Mouse (Mus musculus): Measurements from ENCODE around the gene Wnt4. TPM values are rescaled to one million over a fixed set of nuclear protein-coding genes. Genes with fewer than 3 reads are reported as not detected.

Wnt4 gene
- total and polyA plus RNA-seq, 3 experiments: 0.23 to 0.47 (median 0.25) TPM

DNA sequence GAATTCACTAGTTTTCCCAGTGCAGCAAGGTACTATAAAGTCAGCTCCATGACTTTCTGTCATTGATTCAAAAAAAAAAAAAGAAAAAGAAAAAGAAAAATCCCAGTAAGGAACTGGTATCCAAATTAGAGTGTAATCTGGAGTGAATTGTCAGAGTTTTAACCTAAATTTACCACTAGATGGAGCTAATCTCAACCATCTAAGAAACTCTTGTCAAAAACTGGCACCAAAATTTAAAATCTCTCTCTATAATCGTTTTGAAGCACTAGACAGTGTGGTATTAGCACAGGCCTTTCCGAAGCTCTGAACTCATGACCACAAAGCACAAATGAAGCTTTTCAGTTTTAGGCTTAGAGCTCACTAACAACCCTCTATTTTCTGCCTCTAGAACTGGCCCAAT, 36.2 kb downstream of the Wnt4 start:
- peaks cover 10% of the 10 kb centered on the region for H3K36me3 ChIP-seq (ENCODE audit: control insufficient read depth, insufficient read depth, low read length)
- no peak overlapping the region for H3K9ac ChIP-seq (ENCODE audit: low read depth, low read length)
- peaks cover 1% of the 10 kb centered on the region for H3K4me1 ChIP-seq (ENCODE audit: control insufficient read depth, insufficient read depth, low read length)
- DNase-seq: no peak
- H3K79me2 ChIP-seq (replicated peaks; ENCODE audit: control insufficient read depth, insufficient read depth, low read length): peaks cover 2% of the 10 kb centered on the region; the same call in 1 of the 2 replicates
- TF ChIP-seq CTCF (IDR thresholded peaks at IDR 0.05) (peak; percentile 81), POLR2A (IDR thresholded peaks at IDR 0.05; ENCODE audit: insufficient read depth, low read depth, low read length) (no peak)
- 30% methylated on average over 2 of the region's 2 CpGs for WGBS
- intact Hi-C loops (cut with DNase I): loop anchor here (5.0 kb wide), 2 partner anchors 79 to 129 kb away; no protein-coding TSS in a partner anchor
- H3K27me3 ChIP-seq (ENCODE audit: control insufficient read depth, insufficient read depth, low read length): no peaks in the 10 kb centered on the region
- no peak overlapping the region for H3K4me3 ChIP-seq
- H3K27ac ChIP-seq: no peak overlapping the region

DNA sequence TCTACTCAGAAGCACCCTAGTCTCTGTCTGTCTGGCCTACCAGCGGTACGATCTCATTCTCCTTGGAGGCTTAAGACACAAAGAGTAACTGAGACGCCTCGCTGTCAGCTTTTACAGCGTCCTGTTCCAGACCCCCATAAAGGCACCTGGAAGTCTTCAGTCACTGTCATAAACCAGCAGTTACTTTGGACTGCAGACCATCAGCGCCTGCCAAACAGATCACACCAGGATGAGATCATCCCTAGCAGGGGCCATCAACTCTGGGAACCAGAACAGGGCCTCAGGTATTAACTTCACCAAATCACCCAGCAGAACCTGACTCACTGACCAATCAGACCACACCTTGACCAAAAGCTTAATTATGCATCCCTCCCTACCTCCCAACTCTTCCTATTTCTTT, 37.3 kb downstream of the Wnt4 start:
- TF ChIP-seq CTCF (IDR thresholded peaks at IDR 0.05) (no peak), EP300 (IDR thresholded peaks at IDR 0.05; ENCODE audit: insufficient read depth, low read depth, low read length) (no peak), POLR2A (IDR thresholded peaks at IDR 0.05; ENCODE audit: insufficient read depth, low read depth, low read length) (no peak)
- no peak overlapping the region for H3K4me3 ChIP-seq
- no peaks in the 10 kb centered on the region for H3K27me3 ChIP-seq (ENCODE audit: control insufficient read depth, insufficient read depth, low read length)
- no peak overlapping the region for H3K27ac ChIP-seq
- H3K36me3 ChIP-seq (ENCODE audit: control insufficient read depth, insufficient read depth, low read length): peaks cover 10% of the 10 kb centered on the region
- intact Hi-C loops (cut with DNase I): loop anchor here (5.0 kb wide), 2 partner anchors 78 to 128 kb away; no protein-coding TSS in a partner anchor
- no peak overlapping the region for H3K9ac ChIP-seq (ENCODE audit: low read depth, low read length)
- 58% methylated on average over 6 of the region's 6 CpGs for WGBS
- H3K4me1 ChIP-seq (ENCODE audit: control insufficient read depth, insufficient read depth, low read length): peaks cover 1% of the 10 kb centered on the region
- no peak for DNase-seq
- H3K79me2 ChIP-seq (replicated peaks; ENCODE audit: control insufficient read depth, insufficient read depth, low read length): peaks cover 2% of the 10 kb centered on the region; the same call in 1 of the 2 replicates

DNA sequence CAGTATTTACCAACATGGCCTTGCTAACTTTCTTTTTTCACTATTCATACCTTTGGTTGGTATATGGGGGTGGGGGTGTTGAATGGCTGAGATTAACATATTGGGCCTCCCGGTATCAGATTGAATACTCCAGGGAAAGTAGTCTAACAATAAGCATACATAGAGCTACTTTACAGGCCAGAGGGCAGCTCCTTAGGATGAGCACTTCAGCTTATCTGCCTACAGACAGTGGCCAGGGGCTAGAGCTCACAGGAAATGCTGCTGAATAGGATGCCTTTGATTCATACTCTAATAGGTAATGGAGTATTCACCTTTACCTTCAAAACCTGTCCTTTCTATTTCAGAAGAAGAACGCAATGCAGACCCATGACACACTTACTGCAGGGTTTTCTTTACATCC, 37.8 kb downstream of the Wnt4 start:
- intact Hi-C loops (cut with DNase I): no loop called here
- Histone ChIP-seq H3K9ac (ENCODE audit: low read depth, low read length) (no peak overlapping the region), H3K4me1 (ENCODE audit: control insufficient read depth, insufficient read depth, low read length) (peaks cover 1% of the 10 kb centered on the region), H3K27ac (no peak overlapping the region), H3K27me3 (ENCODE audit: control insufficient read depth, insufficient read depth, low read length) (no peaks in the 10 kb centered on the region), H3K79me2 (replicated peaks; ENCODE audit: control insufficient read depth, insufficient read depth, low read length) (peaks cover 2% of the 10 kb centered on the region; the same call in 1 of the 2 replicates), H3K36me3 (ENCODE audit: control insufficient read depth, insufficient read depth, low read length) (peaks cover 10% of the 10 kb centered on the region), H3K4me3 (no peak overlapping the region)
- DNase-seq: no peak
- TF ChIP-seq CTCF (IDR thresholded peaks at IDR 0.05) (no peak), POLR2A (IDR thresholded peaks at IDR 0.05; ENCODE audit: insufficient read depth, low read depth, low read length) (no peak), EP300 (IDR thresholded peaks at IDR 0.05; ENCODE audit: insufficient read depth, low read depth, low read length) (no peak)
- 77% methylated on average over 2 of the region's 2 CpGs for WGBS

DNA sequence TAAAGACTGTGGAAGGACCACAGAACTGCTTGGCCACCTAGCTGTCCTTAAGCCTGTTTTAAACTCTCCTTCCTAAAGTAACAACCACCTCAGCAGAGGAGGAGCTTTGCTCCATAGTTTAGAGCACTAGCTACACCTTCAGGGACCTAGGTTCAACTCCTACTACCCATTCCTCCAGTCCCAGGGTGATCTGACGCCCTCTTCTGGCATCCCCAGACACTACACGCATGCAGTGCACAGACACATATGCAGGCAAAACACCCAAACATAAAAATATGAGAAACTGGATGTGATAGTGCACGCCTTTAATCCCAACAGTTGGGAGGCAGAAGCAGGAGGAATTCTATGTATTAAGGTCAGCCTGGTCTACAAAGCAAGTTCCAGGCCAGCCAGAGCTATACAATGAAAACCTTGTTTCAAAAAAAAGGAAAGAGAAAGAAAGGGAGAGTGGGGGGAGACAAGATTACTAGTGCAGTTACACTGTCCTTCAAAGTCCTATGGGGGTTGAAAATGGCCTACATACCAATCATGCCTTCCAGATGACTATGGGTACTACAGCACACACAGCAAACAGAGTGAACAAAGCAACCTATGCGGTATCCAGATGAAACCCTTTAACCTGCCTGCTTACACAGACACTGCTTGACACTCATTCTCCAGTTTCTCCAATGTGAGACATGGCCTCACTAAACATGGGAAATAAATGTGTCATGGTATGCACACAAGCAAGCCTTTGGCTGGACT, 38.9 kb downstream of the Wnt4 start:
- no peak overlapping the region; the same call in 1 of the 2 replicates for H3K27ac ChIP-seq
- TF ChIP-seq CTCF (IDR thresholded peaks at IDR 0.05): peak; percentile 30
- TF ChIP-seq POLR2A (IDR thresholded peaks at IDR 0.05; ENCODE audit: insufficient read depth, low read depth, low read length): no peak
- peaks cover 2% of the 10 kb centered on the region; the same call in 1 of the 2 replicates for H3K79me2 ChIP-seq (replicated peaks; ENCODE audit: control insufficient read depth, insufficient read depth, low read length)
- intact Hi-C loops (cut with DNase I): no loop called here
- no peak for DNase-seq
- no peak overlapping the region for H3K9ac ChIP-seq (ENCODE audit: low read depth, low read length)
- H3K4me3 ChIP-seq: no peak overlapping the region
- no peaks in the 10 kb centered on the region for H3K27me3 ChIP-seq (ENCODE audit: control insufficient read depth, insufficient read depth, low read length)
- H3K36me3 ChIP-seq (ENCODE audit: control insufficient read depth, insufficient read depth, low read length): peaks cover 11% of the 10 kb centered on the region
- peaks cover 1% of the 10 kb centered on the region for H3K4me1 ChIP-seq (ENCODE audit: control insufficient read depth, insufficient read depth, low read length)
- 75% methylated on average over 4 of the region's 4 CpGs for WGBS

DNA sequence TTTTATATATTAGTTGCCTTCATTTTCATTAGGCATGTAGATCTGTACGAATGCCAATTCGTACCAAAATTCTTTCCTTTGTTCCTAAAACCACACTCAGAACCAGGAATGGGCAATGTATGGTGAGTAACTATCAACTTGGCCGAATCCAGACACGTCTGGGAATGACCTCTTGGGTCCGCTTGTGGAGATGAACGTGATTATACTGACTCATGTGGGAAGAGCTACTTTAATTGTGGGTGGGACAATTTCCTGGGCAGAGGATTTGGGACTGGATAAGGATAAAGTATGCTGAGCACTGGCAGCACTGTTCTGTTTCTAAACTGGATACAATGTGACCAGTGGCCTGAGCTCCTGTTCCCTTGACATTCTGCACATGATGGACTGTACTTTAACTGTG, 47.6 kb downstream of the Wnt4 start:
- H3K27ac ChIP-seq: no peak overlapping the region
- no peak for DNase-seq
- no peak overlapping the region for H3K9ac ChIP-seq (ENCODE audit: low read depth, low read length)
- TF ChIP-seq EP300 (IDR thresholded peaks at IDR 0.05; ENCODE audit: insufficient read depth, low read depth, low read length) (no peak), POLR2A (IDR thresholded peaks at IDR 0.05; ENCODE audit: insufficient read depth, low read depth, low read length) (no peak), CTCF (IDR thresholded peaks at IDR 0.05) (no peak)
- no peaks in the 10 kb centered on the region for H3K27me3 ChIP-seq (ENCODE audit: control insufficient read depth, insufficient read depth, low read length)
- H3K4me3 ChIP-seq: no peak overlapping the region
- peaks cover 45% of the 10 kb centered on the region for H3K36me3 ChIP-seq (ENCODE audit: control insufficient read depth, insufficient read depth, low read length)
- intact Hi-C loops (cut with DNase I): no loop called here
- 53% methylated on average over 6 of the region's 6 CpGs for WGBS
- H3K4me1 ChIP-seq (ENCODE audit: control insufficient read depth, insufficient read depth, low read length): peaks cover 4% of the 10 kb centered on the region
- peaks cover 6% of the 10 kb centered on the region for H3K79me2 ChIP-seq (replicated peaks; ENCODE audit: control insufficient read depth, insufficient read depth, low read length)

DNA sequence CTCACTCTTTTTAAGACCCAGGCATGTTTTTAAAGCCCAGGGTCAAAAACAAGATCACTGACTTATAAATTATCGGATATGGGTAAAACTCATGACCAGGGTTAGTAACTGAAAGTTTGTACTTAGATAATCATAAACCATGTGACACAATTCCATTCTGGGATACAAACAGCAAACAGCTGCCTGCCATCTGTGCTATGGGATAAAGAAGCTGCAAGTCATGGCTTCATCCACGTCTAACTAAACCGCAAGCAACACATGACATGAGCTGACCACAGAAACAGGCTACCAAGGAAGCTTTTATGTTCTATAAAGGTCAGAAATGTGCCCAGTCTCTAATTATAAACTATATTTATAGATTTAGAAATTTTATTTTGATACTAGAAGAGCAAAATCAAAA, 49.2 kb downstream of the Wnt4 start:
- WGBS: 67% methylated on average over 3 of the region's 3 CpGs
- Histone ChIP-seq H3K4me3 (no peak overlapping the region), H3K4me1 (ENCODE audit: control insufficient read depth, insufficient read depth, low read length) (peaks cover 4% of the 10 kb centered on the region), H3K27ac (no peak overlapping the region), H3K79me2 (replicated peaks; ENCODE audit: control insufficient read depth, insufficient read depth, low read length) (peaks cover 6% of the 10 kb centered on the region), H3K36me3 (ENCODE audit: control insufficient read depth, insufficient read depth, low read length) (peaks cover 47% of the 10 kb centered on the region), H3K27me3 (ENCODE audit: control insufficient read depth, insufficient read depth, low read length) (no peaks in the 10 kb centered on the region), H3K9ac (ENCODE audit: low read depth, low read length) (no peak overlapping the region)
- TF ChIP-seq CTCF (IDR thresholded peaks at IDR 0.05): no peak
- TF ChIP-seq POLR2A (IDR thresholded peaks at IDR 0.05; ENCODE audit: insufficient read depth, low read depth, low read length): no peak
- no peak for TF ChIP-seq EP300 (IDR thresholded peaks at IDR 0.05; ENCODE audit: insufficient read depth, low read depth, low read length)
- intact Hi-C loops (cut with DNase I): no loop called here
- DNase-seq: no peak
